Mouse (Mus musculus) Patski (cell line): ENCODE measurements around the gene Vmn2r47. TPM values are rescaled to one million over a fixed set of nuclear protein-coding genes. Genes with fewer than 3 reads are reported as not detected.
"Not testable (repeated sequence)": the region's sequence is repeated elsewhere in the genome, so short reads cannot be mapped to it uniquely, and the experiment has no call there.

Source experiments
- ATAC-seq: fragments of 100-300 bp; one replicate; pipeline ENCODE4 v1.8.0; 2021
- CTCF ChIA-PET: fragments of 350-600 bp; sonication (Branson Sonifier 250); formaldehyde crosslinking; loops from one replicate; lab custom pipeline; 2022; ENCODE audit warnings: inconsistent platforms; lab: Charles Lee
- POLR2A ChIA-PET: fragments of 350-600 bp; sonication (Branson Sonifier 250); formaldehyde crosslinking; loops from one replicate; lab custom pipeline; 2022; ENCODE audit warnings: antibody characterized with exemption, inconsistent platforms; lab: Charles Lee
- DNase-seq: peaks from one replicate; pipeline ENCODE4 v3.0.0-alpha.2; 2011; ENCODE audit warnings: low read depth, low spot score
- H3K27me3 ChIP-seq: fragments of 371-371 bp; one replicate; pipeline ENCODE4 v1.5.1; 2021
- in situ Hi-C: fragments of 300-500 bp; cut with MboI; formaldehyde crosslinking; loops from 3 replicates; pipeline ENCODE4 v1.11.1; 2018; ENCODE audit warnings: low pct_unique_long_range_greater_than_20kb, mixed read lengths
- polyA plus RNA-seq: library from polyadenylated mRNA; unstranded; gene quantifications from one replicate; pipeline ENCODE4 v1.2.3, GENCODE M21; 2021

Gene Vmn2r47
- not detected for polyA plus RNA-seq

DNA sequence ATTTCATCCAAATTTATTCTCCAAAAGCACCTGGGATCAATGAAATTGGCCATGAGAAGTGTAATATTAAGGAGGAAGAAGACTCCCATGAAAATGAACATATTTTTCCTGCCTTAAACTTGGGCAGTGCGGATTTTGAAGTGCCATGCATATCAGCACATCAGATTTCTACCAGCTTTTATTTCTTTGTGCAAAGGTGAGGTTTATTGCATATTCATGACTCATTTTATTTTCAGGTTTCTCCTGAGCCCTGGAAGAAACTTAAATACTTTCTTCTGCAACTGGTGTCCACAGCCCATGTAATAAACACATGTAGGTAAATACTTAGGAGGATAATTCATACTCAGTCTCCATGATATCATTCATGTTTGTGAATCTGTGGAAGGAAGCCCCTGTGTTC lies at the start of gene Vmn2r47:
Gene Vmn2r47, minus strand, starts transcription at position 101 of the 400 bp plus-strand sequence.
- CTCF ChIA-PET, in situ Hi-C loops, H3K27me3 ChIP-seq, DNase-seq, ATAC-seq, POLR2A ChIA-PET: not testable (repeated sequence)

DNA sequence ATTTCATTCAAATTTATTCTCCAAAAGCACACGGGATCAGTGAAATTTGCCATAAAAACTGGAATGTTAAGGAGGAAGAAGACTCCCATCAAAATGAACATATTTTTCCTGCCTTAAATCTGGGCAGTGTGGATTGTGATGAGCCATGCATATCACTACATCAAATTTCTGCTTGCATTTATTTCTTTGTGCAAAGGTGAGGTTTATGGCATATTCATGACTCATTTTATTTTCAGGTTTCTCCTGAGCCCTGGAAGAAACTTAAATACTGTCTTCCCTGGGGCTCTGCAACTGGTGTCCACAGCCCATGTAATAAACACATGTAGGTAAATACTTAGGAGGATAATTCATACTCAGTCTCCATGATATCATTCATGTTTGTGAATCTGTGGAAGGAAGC lies 70.7 kb downstream of the Vmn2r47 start, which contains the start of gene Vmn2r46:
Gene Vmn2r46, minus strand, starts transcription at position 101 of the 400 bp plus-strand sequence.
- CTCF ChIA-PET, in situ Hi-C loops, ATAC-seq, H3K27me3 ChIP-seq, DNase-seq, POLR2A ChIA-PET: not testable (repeated sequence)

Other genes starting within 250 kb of the Vmn2r47 start
- gene Vmn2r46, start 70.8 kb downstream of the Vmn2r47 start, polyA plus RNA-seq: not detected
- not detected for gene Vmn2r48, start 112.3 kb upstream of the Vmn2r47 start, polyA plus RNA-seq
- gene Vmn2r49, start 150.9 kb upstream of the Vmn2r47 start, polyA plus RNA-seq: not detected
- not detected for gene Vmn2r50, start 212.0 kb upstream of the Vmn2r47 start, polyA plus RNA-seq